Mouse (Mus musculus) lung, embryonic 14.5 days (tissue): ENCODE data around the gene Serpina1e. TPM values are rescaled to one million over a fixed set of nuclear protein-coding genes. Genes with fewer than 3 reads are reported as not detected.

ENCODE experiments used
- ATAC-seq: fragments of 200-750 bp; cut with Nextera tagmentation; 2 replicates; pipeline ENCODE4 v1.8.0; 2017; ENCODE audit warnings: mild to moderate bottlenecking, moderate TSS enrichment, moderate library complexity; ENCODE audit not compliant: insufficient read depth
- DNase-seq: peaks from one replicate; pipeline ENCODE4 v3.0.0-alpha.2; 2015
- H3K27ac ChIP-seq: fragments of 300-500 bp; sonication (generic); 2 replicates; pipeline ENCODE4 v1.5.1; 2014; ENCODE audit warnings: low read depth, mild to moderate bottlenecking, moderate library complexity
- H3K27me3 ChIP-seq: fragments of 300-500 bp; sonication (generic); 2 replicates; pipeline ENCODE4 v1.6.1; 2014; ENCODE audit warnings: low read length, control low read depth; ENCODE audit not compliant: insufficient read depth
- H3K36me3 ChIP-seq: fragments of 300-500 bp; sonication (generic); 2 replicates; pipeline ENCODE4 v1.6.1; 2014; ENCODE audit warnings: control low read depth; ENCODE audit not compliant: insufficient read depth
- H3K4me1 ChIP-seq: fragments of 300-500 bp; sonication (generic); 2 replicates; pipeline ENCODE4 v1.6.1; 2014; ENCODE audit warnings: antibody characterized with exemption, control low read depth; ENCODE audit not compliant: insufficient read depth
- H3K4me2 ChIP-seq: fragments of 300-500 bp; sonication (generic); 2 replicates; pipeline ENCODE4 v1.6.1; 2014; ENCODE audit warnings: mild to moderate bottlenecking
- H3K4me3 ChIP-seq: fragments of 300-500 bp; sonication (generic); 2 replicates; pipeline ENCODE4 v1.5.1; 2014; ENCODE audit warnings: low read depth, low read length
- H3K9ac ChIP-seq: fragments of 300-500 bp; sonication (generic); 2 replicates; pipeline ENCODE4 v1.6.1; 2014
- H3K9me3 ChIP-seq: fragments of 300-500 bp; sonication (generic); 2 replicates; pipeline ENCODE4 v1.6.1; 2016; ENCODE audit warnings: low read depth, low read length, control low read depth
- CTCF ChIP-seq: IDR thresholded peaks from 2 replicates; pipeline ENCODE4 v1.5.1; 2016; ENCODE audit warnings: antibody characterized with exemption, low read depth
- WGBS: fragments of 180-500 bp; shearing (Covaris S2); extraction: QIAGEN DNeasy Blood & Tissue Kit; methylation state at CpG from one replicate; pipeline ENCODE4 v1.1.7; 2014; 5-methylcytosine and 5-hydroxymethylcytosine counted together
- polyA plus RNA-seq: library from polyadenylated mRNA; unstranded; fragments of >200 nt; fragmentation: Nextera tagmentation; extraction: Ambion mirVana; gene quantifications from 2 replicates; pipeline ENCODE4 v1.2.1, GENCODE M21; 2014

Gene Serpina1e
- polyA plus RNA-seq, 1 experiment from 2014 or later: 0.16 TPM

GRCm38 (mm10) chr12:103981646-103982360, 23.0 kb upstream of the Serpina1e start:
- WGBS: 30% methylated on average over 7 of the region's 7 CpGs
- H3K9ac ChIP-seq: no peak overlapping the region
- DNase-seq (no peak), ATAC-seq (no peak)
- no peak overlapping the region for H3K4me3 ChIP-seq
- H3K4me2 ChIP-seq: no peak overlapping the region
- H3K36me3 ChIP-seq: no peaks in the 10 kb centered on the region
- H3K27ac ChIP-seq: no peak overlapping the region
- no peak for TF ChIP-seq CTCF
- H3K4me1 ChIP-seq: no peaks in the 10 kb centered on the region
- H3K27me3 ChIP-seq: no peaks in the 10 kb centered on the region
- H3K9me3 ChIP-seq: no peaks in the 10 kb centered on the region

- no peaks in the 10 kb centered on the region for H3K4me1 ChIP-seq
- H3K4me3 ChIP-seq: no peak overlapping the region
- WGBS: 67% methylated on average over 10 of the region's 10 CpGs
These were observed 19.5 kb upstream of the Serpina1e start for GRCm38 (mm10) chr12:103978294-103978693.

DNA sequence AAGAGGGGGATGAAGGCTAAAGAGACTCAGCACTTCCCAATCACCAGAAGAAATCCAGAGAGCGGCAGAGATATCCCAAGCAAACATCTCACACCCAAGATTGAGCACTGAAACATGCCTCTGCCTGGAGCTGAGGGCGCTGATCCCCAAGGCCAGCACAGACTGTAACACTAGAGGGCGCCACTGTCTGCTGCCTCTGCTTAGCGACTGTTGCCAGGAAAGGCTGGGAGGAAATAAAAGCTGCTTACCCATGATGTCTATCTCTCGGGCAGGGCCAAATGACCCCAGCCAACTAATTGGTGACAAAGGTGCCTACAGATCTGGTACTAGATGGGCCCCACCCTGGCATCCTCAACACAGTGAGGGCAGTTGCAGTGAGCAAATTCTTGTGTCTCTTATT, 19.1 kb upstream of the Serpina1e start:
- no peak overlapping the region for H3K4me2 ChIP-seq
- WGBS: 29% methylated on average over 5 of the region's 5 CpGs
- H3K4me3 ChIP-seq: no peak overlapping the region
- TF ChIP-seq CTCF: peak; percentile 62
- no peaks in the 10 kb centered on the region for H3K9me3 ChIP-seq
- no peaks in the 10 kb centered on the region for H3K36me3 ChIP-seq
- ATAC-seq: no peak
- H3K9ac ChIP-seq: no peak overlapping the region
- H3K27ac ChIP-seq: no peak overlapping the region
- peak; percentile 58 for DNase-seq
- H3K27me3 ChIP-seq: no peaks in the 10 kb centered on the region
- no peaks in the 10 kb centered on the region for H3K4me1 ChIP-seq

More at GRCm38 (mm10) chr12:103978294-103978693, 19.5 kb upstream of the Serpina1e start:
- no peaks in the 10 kb centered on the region for H3K36me3 ChIP-seq
- no peaks in the 10 kb centered on the region for H3K27me3 ChIP-seq
- no peak overlapping the region for H3K9ac ChIP-seq
- TF ChIP-seq CTCF: no peak
- no peaks in the 10 kb centered on the region for H3K9me3 ChIP-seq
- ATAC-seq (no peak), DNase-seq (no peak)
- H3K4me2 ChIP-seq: no peak overlapping the region
- H3K27ac ChIP-seq: no peak overlapping the region

- no peak for TF ChIP-seq CTCF
- H3K4me1 ChIP-seq: no peaks in the 10 kb centered on the region
- DNase-seq (no peak), ATAC-seq (no peak)
- H3K9me3 ChIP-seq: no peaks in the 10 kb centered on the region
- H3K4me2 ChIP-seq: no peak overlapping the region
- WGBS: 53% methylated on average over 3 of the region's 3 CpGs
- no peak overlapping the region for H3K27ac ChIP-seq
- H3K36me3 ChIP-seq: no peaks in the 10 kb centered on the region
- H3K27me3 ChIP-seq: no peaks in the 10 kb centered on the region
- no peak overlapping the region for H3K9ac ChIP-seq
- no peak overlapping the region for H3K4me3 ChIP-seq
These were observed 18.3 kb upstream of the Serpina1e start for GRCm38 (mm10) chr12:103977060-103977459.

DNA sequence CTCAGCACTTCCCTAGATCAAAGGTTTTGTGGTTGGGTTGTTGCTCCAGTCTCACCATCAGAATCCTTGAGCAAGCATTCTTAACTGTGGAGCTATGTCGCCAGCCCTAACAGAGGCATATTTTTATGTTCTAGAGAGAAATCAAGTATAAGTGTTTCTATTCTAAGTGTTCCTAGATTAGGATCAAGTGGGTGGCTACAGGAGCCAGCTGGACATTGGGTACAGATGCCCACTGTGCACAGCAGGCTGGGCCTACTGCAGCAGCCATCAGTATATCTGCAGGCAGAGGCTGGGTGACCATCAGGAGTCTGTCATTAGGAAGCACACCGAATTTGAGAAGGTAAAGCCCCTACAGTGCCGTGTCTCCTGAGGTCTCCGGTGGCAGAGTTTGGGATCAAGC, 12.3 kb upstream of the Serpina1e start:
- DNase-seq (no peak), ATAC-seq (no peak)
- Histone ChIP-seq H3K27ac (no peak overlapping the region), H3K4me1 (no peaks in the 10 kb centered on the region), H3K9ac (no peak overlapping the region), H3K4me3 (no peak overlapping the region), H3K9me3 (no peaks in the 10 kb centered on the region), H3K27me3 (no peaks in the 10 kb centered on the region), H3K4me2 (no peak overlapping the region), H3K36me3 (no peaks in the 10 kb centered on the region)
- TF ChIP-seq CTCF: no peak
- 89% methylated on average over 4 of the region's 4 CpGs for WGBS

GRCm38 (mm10) chr12:103969577-103970116, 10.9 kb upstream of the Serpina1e start:
- Histone ChIP-seq H3K27me3 (no peaks in the 10 kb centered on the region), H3K4me1 (no peaks in the 10 kb centered on the region), H3K4me3 (no peak overlapping the region), H3K9me3 (no peaks in the 10 kb centered on the region), H3K4me2 (no peak overlapping the region), H3K27ac (no peak overlapping the region), H3K36me3 (no peaks in the 10 kb centered on the region), H3K9ac (no peak overlapping the region)
- no peak for ATAC-seq
- no peak for TF ChIP-seq CTCF
- no peak for DNase-seq
- WGBS: 89% methylated on average over 9 of the region's 9 CpGs

GRCm38 (mm10) chr12:103966761-103967160, 8.0 kb upstream of the Serpina1e start:
- WGBS: 64% methylated on average over 3 of the region's 3 CpGs
- no peak for ATAC-seq

More at GRCm38 (mm10) chr12:103966761-103967160, 8.0 kb upstream of the Serpina1e start:
- Histone ChIP-seq H3K9me3 (no peaks in the 10 kb centered on the region), H3K4me3 (no peak overlapping the region), H3K4me1 (no peaks in the 10 kb centered on the region), H3K27me3 (no peaks in the 10 kb centered on the region), H3K4me2 (no peak overlapping the region), H3K9ac (no peak overlapping the region), H3K27ac (no peak overlapping the region), H3K36me3 (no peaks in the 10 kb centered on the region)
- TF ChIP-seq CTCF: no peak
- DNase-seq: no peak
